Mouse (Mus musculus): ENCODE data around the gene Nprl3. TPM values are rescaled to one million over a fixed set of nuclear protein-coding genes. Genes with fewer than 3 reads are reported as not detected.

The Nprl3 gene
- polyA plus RNA-seq, 1 experiment from 2014 or later, result 33.6 TPM

GRCm38 (mm10) chr11:32281416-32282144 lies 14.1 kb upstream of the Nprl3 start:
- no peak overlapping the region for H3K4me2 ChIP-seq (replicated peaks; ENCODE audit: low read depth, low read length)
- H3K9ac ChIP-seq (replicated peaks; ENCODE audit: low read depth), result no peak overlapping the region
- no peaks in the 10 kb centered on the region for H3K4me1 ChIP-seq (ENCODE audit: insufficient read depth, low read depth, low read length)
- DNase-seq (ENCODE audit: low spot score) (no peak), ATAC-seq (no peak)
- no peaks in the 10 kb centered on the region for H3K9me3 ChIP-seq (ENCODE audit: low read length)
- no peaks in the 10 kb centered on the region for H3K36me3 ChIP-seq (ENCODE audit: insufficient read depth, low read length)
- H3K27me3 ChIP-seq (replicated peaks; ENCODE audit: insufficient read depth, low read length), result 0 out of 2 replicates have a peak, but pooled peaks cover 2% of the 10 kb centered on the region
- H3K27ac ChIP-seq (ENCODE audit: low read length), result no peak overlapping the region
- H3K4me3 ChIP-seq (ENCODE audit: low read depth, low read length), result no peak overlapping the region
- 68% methylated on average over 1 of the region's 1 CpGs for WGBS
- TF ChIP-seq EP300 (IDR thresholded peaks at IDR 0.05), result no peak
- no peak for TF ChIP-seq CTCF (IDR thresholded peaks at IDR 0.05)

GRCm38 (mm10) chr11:32280646-32281045 lies 13.1 kb upstream of the Nprl3 start:
- H3K4me1 ChIP-seq (ENCODE audit: insufficient read depth, low read depth, low read length), result no peaks in the 10 kb centered on the region
- WGBS, result 69% methylated on average over 2 of the region's 2 CpGs
- H3K4me3 ChIP-seq (ENCODE audit: low read depth, low read length), result no peak overlapping the region
- H3K36me3 ChIP-seq (ENCODE audit: insufficient read depth, low read length), result no peaks in the 10 kb centered on the region
- H3K9ac ChIP-seq (replicated peaks; ENCODE audit: low read depth), result no peak overlapping the region
- DNase-seq (ENCODE audit: low spot score) (no peak), ATAC-seq (no peak)
- no peaks in the 10 kb centered on the region for H3K9me3 ChIP-seq (ENCODE audit: low read length)
- TF ChIP-seq CTCF (IDR thresholded peaks at IDR 0.05) (no peak), EP300 (IDR thresholded peaks at IDR 0.05) (no peak)
- H3K27ac ChIP-seq (ENCODE audit: low read length), result no peak overlapping the region
- H3K27me3 ChIP-seq (replicated peaks; ENCODE audit: insufficient read depth, low read length), result 0 out of 2 replicates have a peak, but pooled peaks cover 2% of the 10 kb centered on the region
- no peak overlapping the region for H3K4me2 ChIP-seq (replicated peaks; ENCODE audit: low read depth, low read length)

GRCm38 (mm10) chr11:32278458-32278957 lies 11.0 kb upstream of the Nprl3 start:
- Histone ChIP-seq H3K4me1 (ENCODE audit: insufficient read depth, low read depth, low read length) (no peaks in the 10 kb centered on the region), H3K4me2 (replicated peaks; ENCODE audit: low read depth, low read length) (no peak overlapping the region), H3K36me3 (ENCODE audit: insufficient read depth, low read length) (no peaks in the 10 kb centered on the region), H3K27ac (ENCODE audit: low read length) (no peak overlapping the region), H3K27me3 (replicated peaks; ENCODE audit: insufficient read depth, low read length) (0 out of 2 replicates have a peak, but pooled peaks cover 2% of the 10 kb centered on the region), H3K4me3 (ENCODE audit: low read depth, low read length) (no peak overlapping the region), H3K9me3 (ENCODE audit: low read length) (no peaks in the 10 kb centered on the region), H3K9ac (replicated peaks; ENCODE audit: low read depth) (no peak overlapping the region)
- 70% methylated on average over 12 of the region's 12 CpGs for whole genome bisulfite sequencing
- TF ChIP-seq EP300 (IDR thresholded peaks at IDR 0.05), result no peak
- TF ChIP-seq CTCF (IDR thresholded peaks at IDR 0.05), result no peak
- ATAC-seq, result no peak
- DNase-seq (ENCODE audit: low spot score), result no peak

DNA sequence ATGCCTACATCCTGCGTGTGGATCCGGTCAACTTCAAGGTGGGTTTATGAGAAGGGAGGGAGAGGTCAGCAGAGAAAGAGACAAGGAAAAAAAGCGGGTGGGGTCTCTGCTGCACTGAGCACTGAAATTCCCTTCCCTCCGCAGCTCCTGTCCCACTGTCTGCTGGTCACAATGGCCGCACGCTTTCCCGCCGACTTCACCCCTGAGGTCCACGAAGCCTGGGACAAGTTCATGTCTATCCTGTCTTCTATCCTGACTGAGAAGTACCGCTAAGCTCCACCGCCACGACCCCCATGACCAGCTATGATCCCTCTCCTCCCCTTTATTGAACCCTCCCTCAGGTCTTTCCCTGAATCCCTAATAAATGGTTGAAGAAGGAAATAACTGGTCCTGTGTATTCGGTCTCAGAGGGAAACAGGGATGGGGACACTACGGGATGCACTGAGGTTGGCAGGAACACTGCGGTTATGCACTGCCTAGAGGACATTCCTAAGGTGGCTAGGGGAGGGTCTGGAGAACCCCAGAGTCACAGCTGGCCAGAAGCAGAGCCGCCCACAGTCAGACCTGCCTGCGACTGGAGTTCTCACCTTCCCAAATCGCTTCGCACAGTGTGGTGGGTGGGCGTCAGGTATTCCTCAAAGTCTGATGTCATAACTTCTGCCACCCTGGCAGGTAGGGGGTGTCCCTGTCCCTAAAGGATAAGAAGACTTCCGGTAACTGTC lies 10.4 kb upstream of the Nprl3 start:
- TF ChIP-seq CTCF (IDR thresholded peaks at IDR 0.05), result no peak
- TF ChIP-seq EP300 (IDR thresholded peaks at IDR 0.05), result no peak
- Histone ChIP-seq H3K27me3 (replicated peaks; ENCODE audit: insufficient read depth, low read length) (0 out of 2 replicates have a peak, but pooled peaks cover 2% of the 10 kb centered on the region), H3K4me1 (ENCODE audit: insufficient read depth, low read depth, low read length) (no peaks in the 10 kb centered on the region), H3K27ac (ENCODE audit: low read length) (no peak overlapping the region), H3K36me3 (ENCODE audit: insufficient read depth, low read length) (no peaks in the 10 kb centered on the region), H3K4me2 (replicated peaks; ENCODE audit: low read depth, low read length) (no peak overlapping the region), H3K9ac (replicated peaks; ENCODE audit: low read depth) (no peak overlapping the region), H3K4me3 (ENCODE audit: low read depth, low read length) (no peak overlapping the region), H3K9me3 (ENCODE audit: low read length) (no peaks in the 10 kb centered on the region)
- WGBS, result 57% methylated on average over 21 of the region's 21 CpGs
- ATAC-seq (no peak), DNase-seq (ENCODE audit: low spot score) (no peak)

DNA sequence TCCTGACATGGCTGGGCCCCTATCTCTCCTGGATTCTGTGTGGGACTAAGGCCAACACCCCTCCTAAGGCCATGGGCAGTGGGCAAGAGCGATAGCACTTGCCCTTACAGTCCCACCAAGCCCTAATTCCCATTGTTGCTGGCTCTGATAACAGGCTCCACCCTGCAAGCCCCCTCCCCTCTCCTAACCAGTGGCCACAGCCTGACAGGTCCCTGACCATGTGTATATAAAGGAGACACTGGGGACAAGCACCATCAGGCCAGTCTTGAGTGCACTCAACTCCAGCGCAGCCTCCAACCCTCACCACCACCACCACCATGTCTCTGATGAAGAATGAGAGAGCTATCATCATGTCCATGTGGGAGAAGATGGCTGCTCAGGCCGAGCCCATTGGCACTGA lies 8.8 kb upstream of the Nprl3 start, which contains the start of gene Hba-x:
TSS of gene Hba-x (plus strand) at position 54 of the 400 bp plus-strand sequence.
- no peaks in the 10 kb centered on the region for H3K9me3 ChIP-seq (ENCODE audit: low read length)
- ATAC-seq, result no peak
- WGBS, result 69% methylated on average over 3 of the region's 3 CpGs
- no peak for DNase-seq (ENCODE audit: low spot score)
- H3K27ac ChIP-seq (ENCODE audit: low read length), result no peak within 1 kb of the TSS
- no peaks in the 10 kb centered on the region for H3K36me3 ChIP-seq (ENCODE audit: insufficient read depth, low read length)
- no peaks in the 10 kb centered on the region for H3K4me1 ChIP-seq (ENCODE audit: insufficient read depth, low read depth, low read length)
- no peak within 1 kb of the TSS for H3K9ac ChIP-seq (replicated peaks; ENCODE audit: low read depth)
- H3K4me2 ChIP-seq (replicated peaks; ENCODE audit: low read depth, low read length), result no peak within 1 kb of the TSS
- no peak within 1 kb of the TSS for H3K4me3 ChIP-seq (ENCODE audit: low read depth, low read length)
- 0 out of 2 replicates have a peak, but pooled peaks cover 2% of the 10 kb centered on the region for H3K27me3 ChIP-seq (replicated peaks; ENCODE audit: insufficient read depth, low read length)
- TF ChIP-seq CTCF (IDR thresholded peaks at IDR 0.05) (no peak), EP300 (IDR thresholded peaks at IDR 0.05) (no peak)

GRCm38 (mm10) chr11:32271178-32271577 lies 3.7 kb upstream of the Nprl3 start:
- Histone ChIP-seq H3K27ac (ENCODE audit: low read length) (no peak overlapping the region), H3K4me2 (replicated peaks; ENCODE audit: low read depth, low read length) (no peak overlapping the region), H3K9ac (replicated peaks; ENCODE audit: low read depth) (no peak overlapping the region), H3K9me3 (ENCODE audit: low read length) (no peaks in the 10 kb centered on the region), H3K4me1 (ENCODE audit: insufficient read depth, low read depth, low read length) (peaks cover 5% of the 10 kb centered on the region; the same call in 1 of the 2 replicates), H3K4me3 (ENCODE audit: low read depth, low read length) (no peak overlapping the region), H3K36me3 (ENCODE audit: insufficient read depth, low read length) (no peaks in the 10 kb centered on the region), H3K27me3 (replicated peaks; ENCODE audit: insufficient read depth, low read length) (no peaks in the 10 kb centered on the region)
- DNase-seq (ENCODE audit: low spot score) (no peak), ATAC-seq (no peak)
- TF ChIP-seq EP300 (IDR thresholded peaks at IDR 0.05) (no peak), CTCF (IDR thresholded peaks at IDR 0.05) (no peak)
- 39% methylated on average over 4 of the region's 4 CpGs for WGBS
